Mouse (Mus musculus): ENCODE results near the gene Cdkal1. TPM values are rescaled to one million over a fixed set of nuclear protein-coding genes. Genes with fewer than 3 reads are reported as not detected.

Gene Cdkal1
- polyA plus RNA-seq, 1 experiment from 2014 or later, result 28.2 TPM

DNA sequence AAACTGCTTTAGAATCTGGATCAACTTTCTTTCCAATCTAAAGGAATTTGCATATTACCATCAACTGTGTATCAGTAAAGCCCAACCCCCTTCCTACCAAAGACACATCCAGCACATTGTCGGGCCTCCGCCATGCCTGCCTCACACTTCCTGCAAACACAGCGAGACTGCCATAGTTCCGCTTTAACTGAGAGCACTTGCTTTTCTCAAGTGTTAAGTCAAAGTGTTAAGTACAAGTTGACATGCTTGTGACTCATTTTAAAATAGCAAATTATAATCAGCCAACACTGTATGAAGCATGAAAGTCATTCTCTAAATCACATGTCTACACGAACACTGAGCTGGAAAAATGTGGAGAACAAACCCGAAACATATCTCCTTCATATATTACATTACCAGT is 305.3 kb downstream of the Cdkal1 start:
- Histone ChIP-seq H3K27ac (no peak overlapping the region), H3K9ac (no peak overlapping the region), H3K4me1 (peaks cover under 1% of the 10 kb centered on the region; the same call in 1 of the 2 replicates), H3K9me3 (no peaks in the 10 kb centered on the region), H3K4me2 (replicated peaks) (no peak overlapping the region), H3K4me3 (no peak overlapping the region), H3K27me3 (replicated peaks) (no peaks in the 10 kb centered on the region), H3K36me3 (no peaks in the 10 kb centered on the region)
- WGBS, result 94% methylated on average over 6 of the region's 6 CpGs
- no peak for ATAC-seq (ENCODE audit: low FRiP score, low read depth)

DNA sequence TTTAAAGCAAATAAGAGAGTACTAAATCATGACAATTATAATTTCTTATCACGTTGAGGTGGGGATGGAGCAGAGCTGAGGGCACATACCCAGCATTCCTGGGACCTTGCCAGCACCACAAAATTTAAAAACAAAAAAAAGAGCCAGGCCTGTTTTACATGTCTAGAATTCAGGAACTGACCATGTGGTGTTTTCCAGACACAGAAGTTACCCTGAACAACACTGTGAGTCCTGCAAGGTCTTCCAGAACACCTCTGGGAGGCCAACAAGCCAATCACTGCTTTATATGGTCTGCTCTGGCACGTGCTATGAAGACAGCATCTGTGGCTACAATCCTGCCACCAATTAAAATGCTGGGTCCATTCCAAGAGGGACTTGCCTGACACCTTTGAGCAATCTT is 305.7 kb downstream of the Cdkal1 start:
- no peak overlapping the region for H3K4me3 ChIP-seq
- no peak overlapping the region for H3K9ac ChIP-seq
- WGBS, result 69% methylated on average over 2 of the region's 2 CpGs
- no peaks in the 10 kb centered on the region for H3K36me3 ChIP-seq
- no peaks in the 10 kb centered on the region for H3K27me3 ChIP-seq (replicated peaks)
- no peak overlapping the region for H3K27ac ChIP-seq
- ATAC-seq (ENCODE audit: low FRiP score, low read depth), result no peak
- H3K9me3 ChIP-seq, result no peaks in the 10 kb centered on the region
- H3K4me1 ChIP-seq, result no peaks in the 10 kb centered on the region
- no peak overlapping the region for H3K4me2 ChIP-seq (replicated peaks)

DNA sequence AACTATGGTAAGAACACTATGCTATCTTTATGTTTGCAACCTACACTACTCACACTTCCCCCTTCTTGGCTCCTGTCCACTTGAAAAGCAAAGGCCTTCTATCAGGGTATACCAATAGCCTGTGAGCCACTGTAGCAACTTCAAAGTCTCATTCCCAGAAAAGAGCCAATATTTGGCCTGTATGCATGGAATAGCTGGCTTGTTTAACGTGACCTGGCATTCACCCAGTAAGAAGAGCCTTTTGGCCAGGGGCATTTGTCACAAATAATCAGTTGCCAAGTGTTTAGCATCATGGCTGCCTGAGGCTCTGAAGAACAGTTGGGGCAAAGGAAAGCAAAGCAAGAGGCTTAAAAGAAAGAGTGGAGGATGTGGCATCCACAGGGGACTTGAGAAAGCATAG is 317.6 kb downstream of the Cdkal1 start:
- no peak overlapping the region for H3K4me3 ChIP-seq
- H3K27me3 ChIP-seq (replicated peaks), result no peaks in the 10 kb centered on the region
- ATAC-seq (ENCODE audit: low FRiP score, low read depth), result no peak
- H3K4me1 ChIP-seq, result no peaks in the 10 kb centered on the region
- no peak overlapping the region for H3K27ac ChIP-seq
- no peaks in the 10 kb centered on the region for H3K36me3 ChIP-seq
- H3K9me3 ChIP-seq, result no peaks in the 10 kb centered on the region
- WGBS, result 63% methylated on average over 1 of the region's 1 CpGs
- H3K9ac ChIP-seq, result no peak overlapping the region
- H3K4me2 ChIP-seq (replicated peaks), result no peak overlapping the region

DNA sequence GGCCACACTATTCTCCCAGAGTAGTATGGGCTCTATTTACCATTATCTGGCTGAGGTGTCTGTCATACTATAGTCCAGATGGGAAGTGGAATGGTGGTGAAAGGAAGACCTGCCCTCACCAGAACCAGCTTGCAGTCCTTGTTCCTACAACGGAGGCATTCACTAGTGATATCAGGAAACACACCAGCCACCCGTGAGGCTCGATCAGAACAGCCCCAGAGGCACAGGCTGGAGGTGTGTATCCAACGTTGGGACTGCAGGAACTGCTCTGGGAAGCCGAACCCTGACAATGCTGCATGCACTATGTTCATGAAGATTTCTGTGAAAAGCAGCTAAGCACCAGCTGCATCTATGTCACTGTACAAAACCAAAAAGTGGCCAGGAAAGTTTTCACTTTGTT is 321.9 kb downstream of the Cdkal1 start:
- H3K4me2 ChIP-seq (replicated peaks), result no peak overlapping the region
- no peak overlapping the region for H3K4me3 ChIP-seq
- WGBS, result 83% methylated on average over 5 of the region's 5 CpGs
- no peak for ATAC-seq (ENCODE audit: low FRiP score, low read depth)
- no peaks in the 10 kb centered on the region for H3K9me3 ChIP-seq
- no peaks in the 10 kb centered on the region for H3K27me3 ChIP-seq (replicated peaks)
- no peak overlapping the region for H3K9ac ChIP-seq
- H3K27ac ChIP-seq, result no peak overlapping the region
- H3K4me1 ChIP-seq, result no peaks in the 10 kb centered on the region
- H3K36me3 ChIP-seq, result no peaks in the 10 kb centered on the region

DNA sequence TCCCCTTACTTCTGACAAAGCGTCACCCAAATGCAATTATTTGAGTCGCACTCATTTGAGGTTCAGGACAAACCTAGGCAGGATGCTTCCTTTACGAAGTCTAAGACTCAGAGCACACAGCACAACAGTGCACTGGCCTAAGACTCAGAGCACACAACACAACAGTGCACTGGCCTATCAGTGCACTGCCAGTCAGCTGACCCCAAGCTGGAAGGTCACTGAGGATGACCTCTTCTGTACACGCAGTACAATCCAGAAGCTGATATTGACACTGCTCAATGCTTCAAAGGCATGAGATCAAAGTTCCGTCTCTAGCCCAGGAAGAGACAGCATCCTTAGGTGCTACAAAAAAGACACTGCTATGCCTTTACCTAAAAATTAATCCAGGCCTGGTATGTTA is 327.1 kb downstream of the Cdkal1 start:
- H3K9ac ChIP-seq, result no peak overlapping the region
- H3K4me3 ChIP-seq, result no peak overlapping the region
- ATAC-seq (ENCODE audit: low FRiP score, low read depth), result no peak
- no peaks in the 10 kb centered on the region for H3K4me1 ChIP-seq
- H3K4me2 ChIP-seq (replicated peaks), result no peak overlapping the region
- no peaks in the 10 kb centered on the region for H3K9me3 ChIP-seq
- H3K27me3 ChIP-seq (replicated peaks), result no peaks in the 10 kb centered on the region
- H3K36me3 ChIP-seq, result no peaks in the 10 kb centered on the region
- 87% methylated on average over 5 of the region's 5 CpGs for WGBS
- H3K27ac ChIP-seq, result no peak overlapping the region

DNA sequence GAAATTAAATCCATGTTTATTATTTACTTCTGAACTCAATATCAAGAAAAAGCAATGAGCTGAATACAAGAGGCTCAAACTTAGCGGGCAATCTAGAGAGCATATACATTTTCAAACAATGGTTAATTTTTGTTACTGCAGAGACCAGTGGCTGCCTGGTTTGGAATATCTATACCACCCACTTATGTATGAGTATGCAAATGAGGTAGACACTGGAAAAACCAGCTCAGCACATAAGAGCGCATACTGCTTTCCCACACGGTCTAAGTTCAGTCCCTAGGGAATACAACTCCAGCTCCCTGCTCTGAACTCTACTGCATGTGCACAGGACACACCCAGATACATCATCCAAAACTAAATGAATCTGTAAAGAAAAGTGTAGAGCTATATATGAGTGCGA is 334.2 kb downstream of the Cdkal1 start:
- no peaks in the 10 kb centered on the region for H3K36me3 ChIP-seq
- H3K27me3 ChIP-seq (replicated peaks), result no peaks in the 10 kb centered on the region
- no peak overlapping the region for H3K9ac ChIP-seq
- no peaks in the 10 kb centered on the region for H3K4me1 ChIP-seq
- no peak overlapping the region for H3K27ac ChIP-seq
- WGBS, result 86% methylated on average over 4 of the region's 4 CpGs
- ATAC-seq (ENCODE audit: low FRiP score, low read depth), result no peak
- H3K4me2 ChIP-seq (replicated peaks), result no peak overlapping the region
- no peak overlapping the region for H3K4me3 ChIP-seq
- no peaks in the 10 kb centered on the region for H3K9me3 ChIP-seq

DNA sequence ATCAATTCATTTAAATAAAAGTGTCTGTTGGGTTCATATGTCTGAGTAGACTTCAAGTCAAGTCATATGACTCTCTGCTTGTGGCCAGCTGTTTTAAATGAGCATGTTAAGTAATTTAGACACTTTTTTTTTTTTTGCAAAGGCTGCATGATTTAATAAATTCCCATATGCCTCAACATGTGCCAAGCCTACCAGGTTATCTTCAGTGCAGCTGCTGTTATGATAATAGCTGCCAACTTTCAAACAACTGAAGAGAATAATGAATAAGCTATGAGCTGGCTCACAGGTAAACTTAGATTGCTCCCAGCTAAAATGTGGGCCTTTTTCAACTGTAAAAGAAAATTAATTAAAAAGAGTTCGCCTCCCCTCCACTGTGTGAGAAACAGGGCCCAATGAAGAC is 341.4 kb downstream of the Cdkal1 start:
- Histone ChIP-seq H3K27ac (no peak overlapping the region), H3K4me2 (replicated peaks) (no peak overlapping the region), H3K27me3 (replicated peaks) (no peaks in the 10 kb centered on the region), H3K4me1 (no peaks in the 10 kb centered on the region), H3K9me3 (no peaks in the 10 kb centered on the region), H3K9ac (no peak overlapping the region), H3K4me3 (no peak overlapping the region), H3K36me3 (no peaks in the 10 kb centered on the region)
- no peak for ATAC-seq (ENCODE audit: low FRiP score, low read depth)
- WGBS, result 87% methylated on average over 1 of the region's 1 CpGs

DNA sequence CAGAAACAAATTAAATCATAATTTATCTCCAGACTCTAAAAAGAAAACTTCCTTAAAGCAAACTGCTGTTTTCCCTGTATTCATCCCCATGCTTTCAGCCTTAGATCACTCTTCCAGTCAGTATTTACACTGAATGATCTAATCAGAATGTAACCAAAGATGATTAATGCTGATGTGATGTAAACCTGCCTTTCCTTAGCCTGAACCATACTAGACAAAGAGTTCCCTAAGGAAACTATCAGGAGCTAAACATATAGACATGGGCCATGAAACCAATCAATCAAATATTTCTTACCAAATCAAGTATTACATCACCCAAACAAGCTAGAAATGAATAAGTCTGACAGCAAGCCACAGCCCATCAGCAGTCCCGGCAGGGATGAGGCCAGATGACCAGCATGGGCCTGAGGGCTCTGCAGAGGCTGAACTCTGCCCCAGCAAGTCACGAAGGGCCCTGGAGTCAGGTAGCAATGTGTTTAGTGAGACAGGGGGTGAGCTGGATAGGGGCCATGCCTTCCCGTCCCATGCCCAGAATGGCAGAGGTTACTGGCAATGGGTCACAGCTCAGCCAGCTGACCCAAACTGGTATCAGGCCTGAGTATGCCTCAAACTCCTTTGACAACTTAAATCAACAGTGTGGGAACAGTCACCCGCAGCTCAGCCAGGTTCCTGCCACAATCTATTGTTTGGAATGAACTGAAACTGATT is 350.5 kb downstream of the Cdkal1 start:
- no peak overlapping the region for H3K4me2 ChIP-seq (replicated peaks)
- no peaks in the 10 kb centered on the region for H3K9me3 ChIP-seq
- H3K27me3 ChIP-seq (replicated peaks), result no peaks in the 10 kb centered on the region
- peaks cover 5% of the 10 kb centered on the region; the same call in 1 of the 2 replicates for H3K4me1 ChIP-seq
- no peak overlapping the region for H3K27ac ChIP-seq
- H3K9ac ChIP-seq, result no peak overlapping the region
- no peak overlapping the region for H3K4me3 ChIP-seq
- ATAC-seq (ENCODE audit: low FRiP score, low read depth), result no peak
- 66% methylated on average over 4 of the region's 4 CpGs for WGBS
- H3K36me3 ChIP-seq, result no peaks in the 10 kb centered on the region

DNA sequence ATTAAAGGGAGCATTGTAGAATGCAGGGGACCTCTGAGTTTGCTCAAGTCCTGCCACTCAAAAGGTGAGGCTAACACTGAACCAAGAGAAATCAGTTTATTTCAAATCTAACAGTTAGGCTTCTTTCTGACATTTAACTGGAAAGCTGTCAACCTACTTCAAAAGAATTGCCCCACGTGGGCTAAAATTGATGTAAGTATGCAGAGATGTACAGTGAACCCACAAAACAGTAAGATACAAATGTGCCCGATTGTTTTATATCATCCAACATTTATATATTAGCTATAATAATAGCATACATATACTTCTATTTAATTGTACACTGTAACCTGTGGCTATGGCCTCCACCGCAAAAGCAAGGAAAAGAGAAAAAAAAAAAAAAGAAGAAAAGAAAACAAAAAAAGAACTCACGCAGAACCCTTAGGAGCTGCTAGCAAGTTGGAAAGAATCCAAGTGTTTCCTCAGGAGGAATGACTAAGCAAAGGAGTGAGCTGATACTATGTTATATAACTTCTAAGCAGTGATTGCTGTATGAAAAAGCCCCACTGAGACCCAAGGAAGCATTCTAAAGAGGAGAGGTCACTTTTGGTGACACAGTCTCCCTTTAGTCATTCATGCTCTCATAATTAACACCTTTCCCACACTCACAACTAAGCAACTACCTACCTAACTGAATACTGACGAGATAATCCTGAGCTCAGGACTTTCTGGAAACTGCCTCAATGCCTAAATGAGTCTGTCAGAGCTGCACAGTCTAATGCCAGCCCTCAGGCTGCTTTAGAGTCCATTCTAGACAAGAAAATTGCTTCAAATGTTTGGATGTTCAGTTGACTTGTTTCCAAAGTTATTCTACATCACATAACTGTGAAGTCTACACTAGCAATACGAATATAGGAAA is 352.1 kb downstream of the Cdkal1 start:
- Histone ChIP-seq H3K27ac (no peak overlapping the region), H3K9ac (no peak overlapping the region), H3K4me3 (no peak overlapping the region), H3K4me2 (replicated peaks) (no peak overlapping the region), H3K27me3 (replicated peaks) (no peaks in the 10 kb centered on the region), H3K4me1 (peaks cover 5% of the 10 kb centered on the region; the same call in 1 of the 2 replicates), H3K36me3 (no peaks in the 10 kb centered on the region), H3K9me3 (no peaks in the 10 kb centered on the region)
- 79% methylated on average over 6 of the region's 6 CpGs for WGBS
- no peak for ATAC-seq (ENCODE audit: low FRiP score, low read depth)

DNA sequence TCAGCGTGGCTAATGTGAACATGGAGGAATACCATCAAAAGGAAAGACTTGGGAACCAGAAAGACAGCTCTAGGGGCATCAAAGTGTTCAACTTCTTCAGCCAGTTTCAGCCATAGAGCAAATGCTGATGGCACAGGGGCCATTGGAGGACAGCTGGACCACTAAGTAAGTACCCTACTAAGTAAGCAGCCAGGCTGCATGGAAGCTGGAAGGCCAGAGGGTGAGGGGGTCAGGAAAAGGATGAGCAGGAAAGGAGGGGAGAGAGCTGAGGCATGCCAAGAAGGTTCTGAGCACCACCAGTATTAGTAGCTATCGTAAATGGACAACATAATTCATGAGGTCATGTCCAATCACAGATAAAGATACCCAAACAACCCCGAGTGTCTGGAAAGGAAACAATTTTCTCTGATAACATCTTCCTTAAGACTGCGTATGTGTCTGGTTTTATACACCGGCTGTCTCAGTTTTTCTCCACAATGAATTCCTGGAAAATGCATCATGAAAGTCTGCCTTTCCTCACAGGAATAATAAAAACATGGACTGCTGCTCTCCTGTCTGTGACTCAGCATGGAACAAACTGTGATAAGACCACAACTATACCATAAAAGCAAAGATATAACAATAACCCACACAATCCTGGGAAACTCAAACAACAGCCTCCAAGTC is 352.9 kb downstream of the Cdkal1 start:
- no peaks in the 10 kb centered on the region for H3K9me3 ChIP-seq
- no peak for ATAC-seq (ENCODE audit: low FRiP score, low read depth)
- H3K36me3 ChIP-seq, result no peaks in the 10 kb centered on the region
- H3K27ac ChIP-seq, result no peak overlapping the region
- WGBS, result 85% methylated on average over 5 of the region's 5 CpGs
- H3K9ac ChIP-seq, result no peak overlapping the region
- H3K4me3 ChIP-seq, result no peak overlapping the region
- no peaks in the 10 kb centered on the region for H3K27me3 ChIP-seq (replicated peaks)
- peaks cover 5% of the 10 kb centered on the region; the same call in 1 of the 2 replicates for H3K4me1 ChIP-seq
- H3K4me2 ChIP-seq (replicated peaks), result no peak overlapping the region

DNA sequence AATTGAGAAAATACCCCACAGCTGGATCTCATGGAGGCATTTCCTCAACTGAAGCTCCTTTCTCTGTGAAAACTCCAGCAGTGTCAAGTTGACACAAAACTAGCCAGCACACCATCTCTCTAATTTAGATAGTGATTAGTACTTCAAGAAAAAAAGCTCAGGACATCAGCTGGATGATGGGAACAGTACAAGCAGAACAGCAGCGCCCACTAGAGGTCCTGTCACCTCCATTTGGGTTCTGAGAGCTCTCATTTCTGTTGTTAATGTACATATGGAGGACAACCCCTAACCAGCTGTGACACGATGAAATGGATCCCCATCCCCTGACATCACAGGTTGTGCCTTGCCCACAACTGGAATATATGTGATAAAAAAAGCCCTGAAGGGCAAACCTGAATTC is 354.3 kb downstream of the Cdkal1 start:
- H3K4me1 ChIP-seq, result peaks cover 5% of the 10 kb centered on the region; the same call in 1 of the 2 replicates
- no peak overlapping the region for H3K9ac ChIP-seq
- H3K4me2 ChIP-seq (replicated peaks), result no peak overlapping the region
- H3K27ac ChIP-seq, result no peak overlapping the region
- H3K27me3 ChIP-seq (replicated peaks), result no peaks in the 10 kb centered on the region
- WGBS, result 66% methylated on average over 2 of the region's 2 CpGs
- H3K9me3 ChIP-seq, result no peaks in the 10 kb centered on the region
- no peaks in the 10 kb centered on the region for H3K36me3 ChIP-seq
- no peak for ATAC-seq (ENCODE audit: low FRiP score, low read depth)
- no peak overlapping the region for H3K4me3 ChIP-seq

DNA sequence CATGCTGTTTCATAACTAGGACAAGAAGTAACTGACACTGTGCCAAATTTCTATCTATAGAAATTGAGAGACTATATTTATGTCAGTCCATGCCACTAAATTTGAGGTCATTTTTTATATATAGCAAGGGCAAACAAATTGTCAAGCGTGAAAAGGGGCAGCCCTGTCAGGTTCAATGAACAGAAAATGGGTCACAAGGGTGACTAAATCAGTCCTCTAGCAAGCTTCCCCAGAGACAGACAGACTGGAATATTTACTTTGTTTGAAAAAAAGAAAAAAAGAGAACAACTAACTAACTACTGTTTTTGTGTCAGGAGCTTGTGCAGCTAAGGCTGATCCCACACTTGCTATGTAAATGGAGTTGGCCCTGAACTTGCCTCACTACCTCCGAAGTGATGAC is 355.7 kb downstream of the Cdkal1 start:
- Histone ChIP-seq H3K36me3 (no peaks in the 10 kb centered on the region), H3K27me3 (replicated peaks) (no peaks in the 10 kb centered on the region), H3K4me2 (replicated peaks) (no peak overlapping the region), H3K4me1 (no peaks in the 10 kb centered on the region), H3K9me3 (no peaks in the 10 kb centered on the region), H3K9ac (no peak overlapping the region), H3K27ac (no peak overlapping the region), H3K4me3 (no peak overlapping the region)
- 74% methylated on average over 2 of the region's 2 CpGs for WGBS
- no peak for ATAC-seq (ENCODE audit: low FRiP score, low read depth)
